Mouse (Mus musculus) megakaryocyte, adult 5-6 weeks (primary cell): ENCODE measurements around the gene Grb7. TPM values are rescaled to one million over a fixed set of nuclear protein-coding genes. Genes with fewer than 3 reads are reported as not detected.

Experiments
- ATAC-seq: 2 replicates; pipeline ENCODE4 v1.8.0; 2016; ENCODE audit warnings: mild to moderate bottlenecking, inconsistent platforms; ENCODE audit not compliant: poor library complexity, severe bottlenecking
- total RNA-seq, 2 experiments: library from RNA; stranded (forward) in 1 of 2; stranded (reverse) in 1 of 2; fragments of 153-499, 151-499 nt in 1 of 2; fragments of 221-1000, 200-1000 nt in 1 of 2; gene quantifications; 2 replicates each; pipeline versions ENCODE4 v1.2.3 to v1.2.4; 2015 to 2017

The Grb7 gene
- total RNA-seq, 2 experiments from 2014 or later: not detected

- no peak for ATAC-seq
These were observed 956 bp upstream of the Grb7 start for GRCm38 (mm10) chr11:98445238-98445637.

DNA sequence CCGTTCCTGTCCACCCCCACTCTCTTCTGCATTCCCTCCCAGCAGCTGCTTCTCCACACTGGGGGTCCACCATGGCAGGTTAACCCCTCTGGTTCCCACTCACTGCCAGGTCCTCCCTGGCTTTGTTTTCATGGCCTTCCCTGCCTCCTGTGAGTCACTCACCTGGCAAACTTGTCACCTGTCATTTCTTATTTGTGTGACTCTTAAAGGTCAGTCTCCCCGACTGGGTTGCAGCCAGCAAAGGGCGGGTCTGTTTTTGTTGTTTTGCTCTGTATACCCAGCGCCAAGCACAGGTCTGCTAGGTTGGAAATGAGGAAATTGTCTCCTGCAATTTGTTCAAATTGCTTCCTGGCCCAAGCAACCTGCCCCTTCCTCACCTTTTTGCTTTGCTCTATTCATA, 515 bp upstream of the Grb7 start:
- ATAC-seq: no peak

DNA sequence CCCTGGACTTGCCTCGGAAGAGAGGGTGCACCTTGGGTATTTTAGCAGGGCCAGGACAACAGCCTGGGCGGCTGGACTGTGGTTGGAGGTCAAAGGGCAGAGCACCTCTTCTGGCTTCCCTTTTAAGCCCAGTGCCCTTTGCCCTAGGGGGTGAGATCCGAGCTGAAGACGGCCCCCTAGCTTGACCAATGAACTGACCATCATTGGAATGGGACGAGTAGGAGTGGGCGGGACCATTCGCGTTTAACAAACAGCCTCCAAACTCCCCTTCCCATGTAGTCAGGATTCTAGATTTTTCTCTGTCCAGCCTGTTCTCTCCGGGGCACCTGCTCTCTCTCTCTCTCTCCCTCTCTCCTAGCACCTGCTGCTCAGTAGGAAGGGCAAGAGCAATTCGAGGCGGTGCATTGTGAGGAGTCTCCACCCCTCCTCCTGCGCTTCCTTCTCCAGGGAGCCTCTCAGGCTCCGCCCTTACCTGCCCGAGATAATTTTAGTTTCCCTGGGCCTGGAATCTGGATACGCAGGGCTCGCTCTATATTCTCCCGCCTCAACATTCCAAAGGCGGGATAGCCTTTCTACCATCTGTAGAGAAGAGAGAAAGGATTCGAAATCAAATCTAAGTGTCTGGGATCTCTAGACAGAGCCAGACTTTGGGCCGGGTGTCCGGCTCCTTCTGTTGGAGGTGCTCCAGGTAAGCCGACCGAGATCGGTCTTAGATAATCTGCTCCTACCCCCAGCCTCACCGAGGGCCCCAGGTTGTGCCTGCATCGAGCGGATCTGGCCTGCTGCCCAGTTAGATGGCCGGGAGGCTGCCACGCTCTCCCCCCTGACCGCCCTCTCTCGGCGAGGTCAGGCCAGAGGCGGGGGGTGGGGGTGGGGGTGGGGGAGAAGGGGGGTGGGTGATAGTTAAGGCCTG, 624 bp downstream of the Grb7 start:
- no peak for ATAC-seq

- ATAC-seq: no peak
These were observed 1.3 kb downstream of the Grb7 start for GRCm38 (mm10) chr11:98447475-98447834.

DNA sequence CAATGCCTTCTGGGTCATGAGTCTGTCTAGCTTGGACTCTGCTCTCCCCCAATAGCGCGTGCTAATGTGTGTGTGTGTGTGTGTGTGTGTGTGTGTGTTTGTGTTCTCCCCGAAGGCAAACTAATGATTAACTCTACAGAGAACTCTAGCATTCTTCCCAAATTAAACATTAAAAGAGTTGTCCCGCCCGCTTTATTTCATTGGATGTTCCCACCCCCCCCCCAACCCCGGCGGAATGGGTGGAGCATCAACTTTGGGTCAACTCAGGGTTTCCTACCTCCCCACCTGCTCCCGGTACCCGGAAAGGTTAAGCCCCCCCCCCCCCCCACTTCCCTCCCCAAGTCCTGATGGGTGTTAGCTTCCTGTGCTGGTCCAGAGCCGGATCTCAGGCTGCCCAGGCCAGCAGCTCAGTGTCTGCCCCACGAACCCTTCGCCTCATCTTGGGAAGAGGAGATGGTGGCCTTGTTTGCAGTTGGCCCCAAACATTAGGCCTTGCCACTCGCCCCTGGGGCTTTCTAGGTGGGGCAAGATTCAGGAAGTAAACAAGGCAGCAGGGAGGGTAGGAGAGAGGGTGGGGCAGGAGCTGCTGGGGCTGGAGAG, 2.1 kb downstream of the Grb7 start:
- ATAC-seq: no peak

- ATAC-seq: no peak
These were observed 3.2 kb downstream of the Grb7 start for GRCm38 (mm10) chr11:98449419-98449818.

DNA sequence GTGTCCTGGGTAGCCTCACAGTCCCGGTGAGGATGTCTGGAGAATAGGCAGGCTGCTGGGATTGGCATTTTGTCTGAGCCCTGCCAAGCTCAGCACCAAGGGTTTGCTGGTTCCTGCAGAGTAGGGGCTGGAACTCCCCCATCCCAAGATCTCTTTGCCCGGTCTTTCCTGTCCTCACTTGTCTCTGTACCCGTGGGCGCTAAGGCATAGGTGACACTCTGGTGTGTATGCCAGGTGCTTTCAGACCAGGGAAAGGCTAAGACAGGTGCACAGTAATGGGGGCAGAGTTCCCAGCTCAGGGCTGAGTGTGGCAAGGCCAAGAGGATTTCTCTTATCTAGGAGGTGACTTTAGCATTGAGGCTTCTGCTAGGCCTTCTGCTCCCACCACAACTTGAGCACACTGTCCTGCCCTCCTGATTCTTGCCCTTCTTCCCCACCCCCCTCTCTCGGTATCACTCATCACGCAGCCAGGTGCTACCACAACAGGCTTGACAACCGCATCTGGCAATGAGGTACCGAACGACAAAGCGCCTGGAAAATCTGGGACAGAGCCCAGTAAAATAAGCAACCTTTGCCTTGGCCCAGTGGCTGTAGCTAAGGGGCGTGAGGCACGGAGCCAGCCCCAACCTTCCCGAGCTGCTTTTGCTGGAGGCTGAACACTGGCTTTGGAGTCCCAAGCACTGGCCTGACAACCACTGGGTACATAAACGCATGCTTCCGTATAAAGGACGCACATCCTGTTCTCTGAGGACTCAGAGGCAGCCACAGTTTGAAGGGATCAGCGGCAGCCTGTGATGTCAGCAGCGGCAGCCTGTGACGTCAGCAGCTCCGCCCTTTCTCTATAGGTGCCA, 4.0 kb downstream of the Grb7 start:
- no peak for ATAC-seq

- no peak for ATAC-seq
These were observed 9.3 kb downstream of the Grb7 start for GRCm38 (mm10) chr11:98455484-98455883.

DNA sequence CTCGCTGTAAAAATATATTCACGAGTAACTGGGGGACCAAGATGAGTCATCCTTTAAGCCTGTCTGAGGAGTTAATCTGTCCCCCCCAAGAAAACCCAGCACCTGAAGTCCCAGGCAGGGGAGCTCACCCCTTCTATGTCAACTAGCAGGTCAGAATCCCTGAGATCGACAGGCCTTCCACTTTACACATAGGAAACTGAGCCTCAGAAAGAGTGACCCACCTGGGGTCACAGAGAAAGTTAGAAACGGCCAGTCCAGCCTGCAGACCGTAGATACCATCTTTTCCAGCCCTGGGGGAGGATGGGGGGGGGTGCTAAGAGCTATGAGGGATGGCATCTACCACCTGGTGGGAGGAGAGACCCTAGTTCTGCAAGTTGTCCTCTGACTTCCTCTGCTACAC, 10.4 kb downstream of the Grb7 start:
- no peak for ATAC-seq

DNA sequence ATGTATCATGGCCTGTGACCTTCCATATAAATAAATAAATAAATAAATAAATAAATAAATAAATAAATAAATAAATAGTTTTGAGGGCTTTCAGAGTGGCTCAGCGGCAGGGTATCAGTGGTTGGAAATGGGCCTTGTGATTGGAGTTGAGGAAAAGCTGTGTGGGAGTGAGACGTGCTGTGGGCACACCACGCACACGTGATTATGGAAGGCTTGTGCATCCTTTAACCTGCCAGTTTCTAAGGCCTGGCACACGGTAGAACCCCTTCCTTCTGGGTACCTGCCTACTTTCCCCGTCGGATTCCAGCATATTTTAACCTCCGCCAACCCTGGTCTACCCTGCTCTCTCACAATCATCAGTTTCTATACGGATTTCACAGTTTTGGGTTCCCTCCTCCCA, 10.8 kb downstream of the Grb7 start:
- no peak for ATAC-seq

DNA sequence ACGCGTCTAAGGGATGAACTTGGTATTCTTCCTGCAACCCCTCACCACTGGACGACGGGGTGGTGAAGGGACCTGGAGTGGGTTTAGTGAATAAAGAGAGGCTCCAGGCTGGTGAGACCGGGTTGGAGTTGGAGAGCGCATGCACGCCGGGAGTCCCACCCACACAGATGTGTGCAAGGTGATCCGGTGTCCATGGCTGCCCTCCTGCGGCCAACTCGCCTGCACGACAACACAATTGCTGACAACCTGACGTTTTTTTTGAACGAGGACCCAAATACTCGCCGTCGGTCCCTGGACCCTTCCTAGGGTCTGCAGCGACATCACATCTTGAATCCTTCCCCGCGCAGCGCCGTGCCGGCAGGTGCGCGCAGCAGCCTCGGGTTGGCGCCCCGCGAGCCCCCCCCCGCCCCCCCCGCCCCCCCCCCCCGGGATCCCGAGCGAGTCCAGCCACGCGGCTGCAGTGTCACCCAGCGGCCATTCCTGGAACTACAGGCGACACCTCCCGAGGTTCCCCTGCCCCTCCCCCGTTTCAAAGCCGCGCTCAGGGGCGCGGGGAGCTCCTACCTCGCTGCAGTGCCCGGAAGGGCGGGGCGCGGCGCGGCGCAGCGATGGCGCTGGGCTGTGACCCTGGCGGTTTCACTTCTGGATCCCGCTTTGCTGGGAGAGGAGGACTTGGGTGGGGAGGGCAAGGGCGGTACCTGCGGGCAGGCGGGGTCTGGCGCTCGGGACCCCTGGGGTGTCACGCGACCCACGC, 11.3 kb downstream of the Grb7 start:
- peak; percentile 89 for ATAC-seq

- no peak for ATAC-seq
These were observed 12.2 kb downstream of the Grb7 start for GRCm38 (mm10) chr11:98458121-98458990.

GRCm38 (mm10) chr11:98459071-98459741, 13.0 kb downstream of the Grb7 start:
- ATAC-seq: no peak

GRCm38 (mm10) chr11:98459860-98460259, 13.7 kb downstream of the Grb7 start:
- ATAC-seq: no peak

GRCm38 (mm10) chr11:98461109-98461720, 15.0 kb downstream of the Grb7 start:
- no peak for ATAC-seq

- no peak for ATAC-seq
These were observed 16.1 kb downstream of the Grb7 start for GRCm38 (mm10) chr11:98462255-98462654.

- peak; percentile 26; the same call in 1 of the 2 replicates for ATAC-seq
These were observed 17.7 kb downstream of the Grb7 start for GRCm38 (mm10) chr11:98463911-98464310.

DNA sequence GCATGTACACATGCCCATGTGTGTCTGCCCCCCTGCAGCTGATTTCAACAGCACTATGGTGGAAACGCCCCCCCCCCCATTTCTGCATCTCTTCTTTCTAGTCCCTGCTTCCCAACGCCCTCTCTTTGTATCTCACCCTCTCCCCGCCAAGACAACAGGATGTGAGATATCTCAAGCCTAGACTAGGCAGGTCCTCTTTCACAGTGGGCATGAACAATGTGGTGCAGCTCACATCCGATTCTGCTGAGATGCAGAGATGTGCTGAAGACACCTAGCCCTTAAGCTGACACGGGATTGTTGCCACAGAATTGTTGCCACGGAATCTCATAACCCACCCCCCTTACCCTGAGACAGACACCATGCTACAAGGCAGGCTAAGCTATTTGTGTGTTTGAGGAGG, 18.3 kb downstream of the Grb7 start:
- 0 out of 2 replicates have a peak, but pooled peaks have one; percentile 21 for ATAC-seq
